Mouse (Mus musculus): ENCODE measurements around the gene Fuca1. TPM values are rescaled to one million over a fixed set of nuclear protein-coding genes. Genes with fewer than 3 reads are reported as not detected.

Gene Fuca1
- polyA plus RNA-seq, 1 experiment from 2014 or later, result 48.1 TPM

DNA sequence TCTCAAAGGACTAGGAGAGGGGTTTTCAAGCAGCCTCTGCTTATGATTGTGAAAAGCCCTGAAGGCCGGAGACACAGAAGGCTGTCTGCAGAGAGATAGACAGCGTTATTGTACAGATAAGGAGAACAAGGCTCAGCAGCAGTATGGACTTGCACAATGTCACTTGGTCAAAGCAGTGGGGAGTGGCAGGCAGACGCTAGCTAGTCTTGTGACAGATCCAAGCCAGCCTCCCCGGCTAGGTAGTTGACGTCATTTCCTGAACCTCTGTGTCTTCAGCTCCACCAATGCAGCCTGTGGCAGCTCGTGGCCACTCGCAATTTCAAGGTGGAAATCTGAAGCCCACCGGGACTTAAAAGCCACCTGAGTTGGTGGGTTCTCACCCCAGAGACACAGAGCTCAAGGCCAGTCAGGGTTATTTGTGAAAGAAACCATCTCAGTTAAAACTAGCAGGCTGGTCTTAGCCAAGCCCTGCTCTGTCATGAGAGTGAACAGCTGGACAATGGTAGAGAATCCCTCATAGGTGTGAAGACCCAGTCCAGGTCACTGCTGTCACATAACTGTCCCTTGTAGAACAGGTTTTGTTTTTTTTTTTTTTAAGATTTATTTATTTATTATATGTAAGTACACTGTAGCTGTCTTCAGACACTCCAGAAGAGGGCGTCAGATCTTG lies 22.0 kb upstream of the Fuca1 start:
- H3K4me1 ChIP-seq (ENCODE audit: control insufficient read depth, insufficient read depth, low read length), result no peaks in the 10 kb centered on the region
- ATAC-seq (ENCODE audit: low FRiP score) (no peak), DNase-seq (ENCODE audit: low spot score, missing footprints) (no peak)
- no peaks in the 10 kb centered on the region for H3K9me3 ChIP-seq (ENCODE audit: control insufficient read depth, low read length)
- H3K27me3 ChIP-seq (ENCODE audit: control insufficient read depth, insufficient read depth, low read length), result no peaks in the 10 kb centered on the region
- no peaks in the 10 kb centered on the region for H3K36me3 ChIP-seq (ENCODE audit: control insufficient read depth, insufficient read depth, low read length)
- WGBS, result 84% methylated on average over 9 of the region's 9 CpGs
- H3K9ac ChIP-seq (ENCODE audit: low read length), result no peak overlapping the region
- H3K4me3 ChIP-seq (ENCODE audit: low read depth, low read length), result no peak overlapping the region
- no peak overlapping the region for H3K27ac ChIP-seq (ENCODE audit: low read depth, low read length)
- no peak overlapping the region for H3K4me2 ChIP-seq

DNA sequence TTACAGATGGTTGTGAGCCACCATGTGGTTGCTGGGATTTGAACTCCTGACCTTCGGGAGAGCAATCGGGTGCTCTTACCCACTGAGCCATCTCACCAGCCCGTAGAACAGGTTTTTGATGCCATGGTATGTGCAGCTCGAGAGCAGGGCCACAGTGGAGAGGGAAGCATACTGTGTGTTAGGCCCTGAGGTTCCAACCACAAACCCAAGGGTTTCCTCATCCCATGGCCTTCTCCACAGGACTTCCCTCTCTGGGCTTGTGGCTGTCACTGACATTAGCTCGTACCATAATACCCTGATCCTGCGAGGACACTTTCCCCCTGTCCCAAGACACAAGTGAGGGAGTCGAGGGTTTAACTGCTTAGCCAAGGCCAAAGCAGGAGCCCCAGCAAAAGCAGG lies 21.5 kb upstream of the Fuca1 start:
- no peaks in the 10 kb centered on the region for H3K36me3 ChIP-seq (ENCODE audit: control insufficient read depth, insufficient read depth, low read length)
- no peak for ATAC-seq (ENCODE audit: low FRiP score)
- WGBS, result 84% methylated on average over 7 of the region's 7 CpGs

DNA sequence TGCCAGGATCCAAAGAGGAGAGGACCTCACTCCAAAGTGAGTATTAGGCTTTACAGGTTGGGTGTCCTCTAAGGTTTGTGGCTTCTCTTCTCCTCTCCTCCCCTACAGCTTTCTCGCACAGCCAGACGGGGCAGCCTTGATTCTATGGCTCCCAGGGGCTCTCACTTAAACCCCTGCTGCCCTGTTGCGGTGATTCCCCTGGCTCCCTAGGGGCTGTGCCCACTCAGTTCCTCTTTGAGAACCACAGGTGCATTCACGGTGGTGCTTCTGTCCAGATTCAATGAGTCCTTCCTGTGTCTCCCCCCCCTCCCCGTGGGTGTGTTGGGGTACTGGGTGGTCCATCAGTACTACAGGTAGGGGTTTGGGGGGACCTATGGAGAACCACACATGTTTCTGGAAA lies 20.5 kb upstream of the Fuca1 start:
- no peak overlapping the region for H3K4me3 ChIP-seq (ENCODE audit: low read depth, low read length)
- H3K27ac ChIP-seq (ENCODE audit: low read depth, low read length), result no peak overlapping the region
- no peaks in the 10 kb centered on the region for H3K36me3 ChIP-seq (ENCODE audit: control insufficient read depth, insufficient read depth, low read length)
- H3K27me3 ChIP-seq (ENCODE audit: control insufficient read depth, insufficient read depth, low read length), result no peaks in the 10 kb centered on the region
- 83% methylated on average over 5 of the region's 5 CpGs for WGBS
- no peaks in the 10 kb centered on the region for H3K4me1 ChIP-seq (ENCODE audit: control insufficient read depth, insufficient read depth, low read length)
- DNase-seq (ENCODE audit: low spot score, missing footprints), result no peak
- H3K9me3 ChIP-seq (ENCODE audit: control insufficient read depth, low read length), result no peaks in the 10 kb centered on the region
- H3K9ac ChIP-seq (ENCODE audit: low read length), result no peak overlapping the region
- no peak overlapping the region for H3K4me2 ChIP-seq
- no peak for ATAC-seq (ENCODE audit: low FRiP score)

More for the DNA sequence above, 21.5 kb upstream of the Fuca1 start:
- Histone ChIP-seq H3K9ac (ENCODE audit: low read length) (no peak overlapping the region), H3K4me3 (ENCODE audit: low read depth, low read length) (no peak overlapping the region), H3K27me3 (ENCODE audit: control insufficient read depth, insufficient read depth, low read length) (no peaks in the 10 kb centered on the region), H3K4me2 (no peak overlapping the region), H3K9me3 (ENCODE audit: control insufficient read depth, low read length) (no peaks in the 10 kb centered on the region), H3K4me1 (ENCODE audit: control insufficient read depth, insufficient read depth, low read length) (no peaks in the 10 kb centered on the region), H3K27ac (ENCODE audit: low read depth, low read length) (no peak overlapping the region)
- no peak for DNase-seq (ENCODE audit: low spot score, missing footprints)

DNA sequence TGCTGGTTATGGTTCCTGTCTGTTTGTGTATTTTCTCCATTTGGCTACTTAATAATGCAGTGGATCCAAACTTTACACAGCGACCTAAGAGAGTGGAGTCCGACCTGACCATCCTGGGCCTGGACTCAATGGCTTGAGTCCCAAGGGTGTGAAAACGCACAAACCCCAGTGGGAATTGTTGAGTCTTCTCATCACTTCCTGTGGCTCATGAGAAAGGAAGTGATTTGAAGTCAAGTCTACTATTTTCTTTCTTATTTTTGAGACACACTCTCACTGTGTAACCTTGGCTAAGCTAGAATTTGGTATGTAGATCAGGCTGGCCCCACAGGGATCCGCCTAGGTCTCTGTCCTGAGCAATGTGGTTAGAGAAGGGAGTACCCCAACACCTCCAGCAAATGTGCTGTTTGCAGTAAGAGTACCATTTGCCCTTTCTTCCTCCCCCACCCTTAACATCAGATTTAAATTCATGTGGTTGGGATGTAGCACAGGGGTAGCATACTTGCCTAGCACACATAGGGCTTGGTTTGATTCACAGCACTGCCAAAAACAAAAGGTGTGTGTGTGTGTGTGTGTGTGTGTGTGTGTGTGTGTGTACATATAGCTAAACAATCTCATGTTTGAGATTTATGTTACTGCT lies 17.8 kb upstream of the Fuca1 start:
- H3K9ac ChIP-seq (ENCODE audit: low read length), result no peak overlapping the region
- ATAC-seq (ENCODE audit: low FRiP score) (no peak), DNase-seq (ENCODE audit: low spot score, missing footprints) (no peak)
- no peaks in the 10 kb centered on the region for H3K9me3 ChIP-seq (ENCODE audit: control insufficient read depth, low read length)
- no peak overlapping the region for H3K4me3 ChIP-seq (ENCODE audit: low read depth, low read length)
- H3K27me3 ChIP-seq (ENCODE audit: control insufficient read depth, insufficient read depth, low read length), result no peaks in the 10 kb centered on the region
- no peak overlapping the region for H3K4me2 ChIP-seq
- 84% methylated on average over 4 of the region's 4 CpGs for WGBS
- no peaks in the 10 kb centered on the region for H3K4me1 ChIP-seq (ENCODE audit: control insufficient read depth, insufficient read depth, low read length)
- no peak overlapping the region for H3K27ac ChIP-seq (ENCODE audit: low read depth, low read length)
- no peaks in the 10 kb centered on the region for H3K36me3 ChIP-seq (ENCODE audit: control insufficient read depth, insufficient read depth, low read length)

DNA sequence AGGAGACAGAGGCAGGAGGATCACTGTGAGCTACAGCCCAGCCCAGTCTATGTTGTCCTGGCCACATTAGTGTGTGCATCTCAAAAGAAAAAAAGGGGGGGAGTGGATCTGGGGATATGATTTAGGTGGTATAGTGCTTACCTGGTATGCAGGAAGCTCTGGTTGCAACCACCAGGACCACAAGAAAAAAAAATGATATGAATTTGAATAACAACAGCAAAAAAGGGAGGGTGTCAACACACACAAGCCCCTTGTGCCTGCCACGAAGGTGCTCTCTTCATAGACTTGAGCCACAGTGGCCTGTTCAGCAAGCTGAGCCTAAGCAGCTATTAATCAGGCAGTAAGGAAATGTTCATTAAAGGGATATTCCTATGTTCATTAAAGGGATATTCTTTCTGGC lies 15.7 kb upstream of the Fuca1 start:
- ATAC-seq (ENCODE audit: low FRiP score), result no peak
- no peak overlapping the region for H3K9ac ChIP-seq (ENCODE audit: low read length)
- 62% methylated on average over 1 of the region's 1 CpGs for WGBS

DNA sequence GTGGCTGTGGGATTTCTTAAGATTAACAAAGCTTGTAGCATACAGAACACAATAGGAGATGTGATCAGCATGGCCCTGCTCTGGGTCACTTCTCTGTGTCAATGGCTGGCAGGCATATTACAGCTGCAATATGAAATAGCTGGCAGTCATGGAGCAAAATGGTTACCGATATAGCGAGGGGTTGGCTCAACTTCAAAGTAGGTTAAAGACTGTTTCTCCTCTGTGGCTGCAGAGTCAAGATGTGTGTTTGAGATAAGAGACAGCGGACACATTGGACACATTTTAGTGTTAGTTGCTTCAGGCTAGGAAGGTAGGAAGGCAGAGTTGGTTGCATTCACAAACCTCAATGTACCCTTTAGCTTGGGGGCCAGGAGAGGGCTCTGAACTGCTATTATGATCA lies 13.9 kb upstream of the Fuca1 start:
- Histone ChIP-seq H3K4me3 (ENCODE audit: low read depth, low read length) (no peak overlapping the region), H3K9me3 (ENCODE audit: control insufficient read depth, low read length) (no peaks in the 10 kb centered on the region), H3K9ac (ENCODE audit: low read length) (no peak overlapping the region), H3K27me3 (ENCODE audit: control insufficient read depth, insufficient read depth, low read length) (no peaks in the 10 kb centered on the region), H3K4me2 (no peak overlapping the region), H3K36me3 (ENCODE audit: control insufficient read depth, insufficient read depth, low read length) (no peaks in the 10 kb centered on the region), H3K4me1 (ENCODE audit: control insufficient read depth, insufficient read depth, low read length) (no peaks in the 10 kb centered on the region), H3K27ac (ENCODE audit: low read depth, low read length) (no peak overlapping the region)
- 87% methylated on average over 3 of the region's 3 CpGs for WGBS
- DNase-seq (ENCODE audit: low spot score, missing footprints) (no peak), ATAC-seq (ENCODE audit: low FRiP score) (no peak)

More for the DNA sequence above, 15.7 kb upstream of the Fuca1 start:
- Histone ChIP-seq H3K4me1 (ENCODE audit: control insufficient read depth, insufficient read depth, low read length) (no peaks in the 10 kb centered on the region), H3K27ac (ENCODE audit: low read depth, low read length) (no peak overlapping the region), H3K27me3 (ENCODE audit: control insufficient read depth, insufficient read depth, low read length) (no peaks in the 10 kb centered on the region), H3K9me3 (ENCODE audit: control insufficient read depth, low read length) (no peaks in the 10 kb centered on the region), H3K4me2 (no peak overlapping the region), H3K4me3 (ENCODE audit: low read depth, low read length) (no peak overlapping the region), H3K36me3 (ENCODE audit: control insufficient read depth, insufficient read depth, low read length) (no peaks in the 10 kb centered on the region)
- no peak for DNase-seq (ENCODE audit: low spot score, missing footprints)

DNA sequence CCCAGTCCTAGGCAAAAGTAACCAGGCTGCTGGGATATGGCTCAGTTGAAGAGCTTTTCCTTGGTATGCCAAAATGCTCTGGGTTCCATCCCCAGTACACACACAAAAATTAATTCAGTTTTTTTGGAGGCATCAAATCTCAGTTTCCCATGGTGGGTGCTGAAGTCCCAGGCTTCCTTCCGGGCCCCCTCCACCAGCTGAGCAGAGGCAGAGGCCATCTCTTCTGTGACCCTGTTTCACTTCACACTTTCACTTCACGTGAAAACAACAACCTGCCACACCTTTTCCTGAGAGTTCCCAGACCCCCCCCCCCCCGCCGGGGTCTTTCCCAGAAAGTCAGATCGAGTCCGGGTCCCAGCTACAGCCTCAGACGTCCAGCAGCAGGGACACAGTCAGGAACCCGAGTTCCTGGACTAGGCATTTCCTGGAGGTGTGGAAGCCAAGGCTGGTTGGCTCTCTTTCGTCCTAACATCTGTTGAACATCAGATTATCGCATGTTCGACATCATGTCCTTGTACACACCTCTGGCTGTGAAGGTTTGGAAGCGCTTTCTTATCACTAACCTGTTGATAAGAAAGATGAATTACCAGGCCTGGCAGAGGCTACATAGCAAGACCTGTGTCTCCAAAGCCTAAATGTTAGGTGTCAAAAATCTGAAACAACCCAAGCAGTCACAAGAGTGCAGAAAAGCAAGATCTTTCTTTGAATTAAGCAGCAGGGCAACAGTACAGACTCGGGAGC lies 11.0 kb upstream of the Fuca1 start:
- H3K27ac ChIP-seq (ENCODE audit: low read depth, low read length), result no peak overlapping the region
- WGBS, result 78% methylated on average over 13 of the region's 13 CpGs
- no peak for DNase-seq (ENCODE audit: low spot score, missing footprints)

DNA sequence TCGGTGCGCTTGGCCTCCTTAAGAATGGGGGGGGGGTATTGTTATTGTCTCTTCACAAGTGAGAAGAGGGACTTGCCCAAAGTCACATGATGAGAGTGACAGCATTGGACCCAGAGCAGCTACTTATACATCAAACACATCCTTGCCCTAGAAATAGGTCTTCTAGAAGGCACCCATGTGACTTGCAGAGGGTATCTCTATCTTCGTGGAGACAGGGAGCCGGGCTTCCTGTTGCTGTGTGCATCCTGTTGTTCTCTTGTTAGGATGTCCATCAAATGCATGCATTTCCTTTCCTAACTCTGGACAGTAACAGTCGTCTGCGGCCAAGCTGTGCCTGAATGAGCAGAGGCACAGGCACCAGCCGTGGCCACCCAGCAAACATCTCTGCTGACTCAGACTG lies 9.0 kb upstream of the Fuca1 start:
- no peak for DNase-seq (ENCODE audit: low spot score, missing footprints)

More for the DNA sequence above, 11.0 kb upstream of the Fuca1 start:
- Histone ChIP-seq H3K4me2 (no peak overlapping the region), H3K27me3 (ENCODE audit: control insufficient read depth, insufficient read depth, low read length) (no peaks in the 10 kb centered on the region), H3K4me3 (ENCODE audit: low read depth, low read length) (no peak overlapping the region), H3K4me1 (ENCODE audit: control insufficient read depth, insufficient read depth, low read length) (peaks cover 3% of the 10 kb centered on the region; the same call in 1 of the 2 replicates), H3K9ac (ENCODE audit: low read length) (no peak overlapping the region), H3K36me3 (ENCODE audit: control insufficient read depth, insufficient read depth, low read length) (no peaks in the 10 kb centered on the region), H3K9me3 (ENCODE audit: control insufficient read depth, low read length) (no peaks in the 10 kb centered on the region)
- ATAC-seq (ENCODE audit: low FRiP score), result no peak

DNA sequence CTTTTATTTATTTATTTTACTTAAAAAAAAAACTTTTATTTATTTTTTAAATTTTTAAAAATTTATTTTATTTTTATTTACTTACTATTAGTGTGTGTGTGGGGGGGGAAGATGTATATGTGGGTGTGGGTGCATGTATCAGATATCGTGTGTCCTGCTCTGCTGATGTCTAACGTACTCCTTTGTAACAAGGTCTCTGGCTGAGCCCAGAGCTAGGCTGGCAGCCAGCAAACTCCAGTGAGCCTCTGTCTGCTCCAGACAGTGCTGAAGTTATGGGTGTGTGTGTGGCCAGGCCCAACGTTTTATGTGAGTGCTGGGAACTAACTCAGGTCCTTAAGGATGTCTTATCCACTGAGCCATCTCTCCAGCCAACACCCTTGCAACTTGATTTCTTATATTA lies 8.4 kb upstream of the Fuca1 start:
- 80% methylated on average over 3 of the region's 3 CpGs for WGBS
- ATAC-seq (ENCODE audit: low FRiP score), result no peak
- no peak overlapping the region for H3K9ac ChIP-seq (ENCODE audit: low read length)
- H3K36me3 ChIP-seq (ENCODE audit: control insufficient read depth, insufficient read depth, low read length), result no peaks in the 10 kb centered on the region
- no peak for DNase-seq (ENCODE audit: low spot score, missing footprints)
- H3K4me1 ChIP-seq (ENCODE audit: control insufficient read depth, insufficient read depth, low read length), result peaks cover 3% of the 10 kb centered on the region; the same call in 1 of the 2 replicates
- no peak overlapping the region for H3K4me2 ChIP-seq
- no peaks in the 10 kb centered on the region for H3K27me3 ChIP-seq (ENCODE audit: control insufficient read depth, insufficient read depth, low read length)
- no peaks in the 10 kb centered on the region for H3K9me3 ChIP-seq (ENCODE audit: control insufficient read depth, low read length)
- H3K27ac ChIP-seq (ENCODE audit: low read depth, low read length), result peak overlapping the region; percentile 75; the same call in 1 of the 2 replicates
- H3K4me3 ChIP-seq (ENCODE audit: low read depth, low read length), result no peak overlapping the region

More for the DNA sequence above, 9.0 kb upstream of the Fuca1 start:
- no peaks in the 10 kb centered on the region for H3K9me3 ChIP-seq (ENCODE audit: control insufficient read depth, low read length)
- WGBS, result 77% methylated on average over 7 of the region's 7 CpGs
- ATAC-seq (ENCODE audit: low FRiP score), result no peak
- peaks cover 3% of the 10 kb centered on the region; the same call in 1 of the 2 replicates for H3K4me1 ChIP-seq (ENCODE audit: control insufficient read depth, insufficient read depth, low read length)
- H3K9ac ChIP-seq (ENCODE audit: low read length), result no peak overlapping the region
- no peak overlapping the region for H3K4me2 ChIP-seq
- H3K27ac ChIP-seq (ENCODE audit: low read depth, low read length), result no peak overlapping the region
- no peaks in the 10 kb centered on the region for H3K27me3 ChIP-seq (ENCODE audit: control insufficient read depth, insufficient read depth, low read length)
- H3K36me3 ChIP-seq (ENCODE audit: control insufficient read depth, insufficient read depth, low read length), result no peaks in the 10 kb centered on the region
- H3K4me3 ChIP-seq (ENCODE audit: low read depth, low read length), result no peak overlapping the region
